Mouse (Mus musculus): ENCODE results near the gene Vwa5b2. TPM values are rescaled to one million over a fixed set of nuclear protein-coding genes. Genes with fewer than 3 reads are reported as not detected.
A peak's percentile ranks its signal among the peaks of the same experiment; 100 is the strongest.

The Vwa5b2 gene
- total RNA-seq, 2 experiments from 2014 or later = 1.9 to 4.8 TPM

GRCm38 (mm10) chr16:20610501-20611356, 21.5 kb downstream of the Vwa5b2 start:
- peak; percentile 83 for DNase-seq

- peak; percentile 92 for DNase-seq
Observed at GRCm38 (mm10) chr16:20611357-20612227, 22.3 kb downstream of the Vwa5b2 start, which contains the start of the genes Eef1akmt4, Gm49333 and Alg3. Gene Eef1akmt4, plus strand, starts transcription at chr16:20611593. Gene Gm49333, plus strand, starts transcription at chr16:20611610. Gene Alg3, minus strand, starts transcription at chr16:20611735.

GRCm38 (mm10) chr16:20619541-20620398, 30.5 kb downstream of the Vwa5b2 start:
- peak; percentile 60 for DNase-seq

- DNase-seq = no peak
Observed at GRCm38 (mm10) chr16:20620399-20620735, 31.1 kb downstream of the Vwa5b2 start.

GRCm38 (mm10) chr16:20620751-20621190, 31.5 kb downstream of the Vwa5b2 start:
- DNase-seq = no peak

- DNase-seq = peak; percentile 89
Observed at GRCm38 (mm10) chr16:20621191-20621990, 32.1 kb downstream of the Vwa5b2 start, which contains the start of gene Camk2n2. Gene Camk2n2, minus strand, starts transcription at chr16:20621287.

- peak; percentile 91 for DNase-seq
Observed at GRCm38 (mm10) chr16:20621991-20622685, 32.9 kb downstream of the Vwa5b2 start.

GRCm38 (mm10) chr16:20623211-20623610, 33.9 kb downstream of the Vwa5b2 start:
- no peak for DNase-seq

GRCm38 (mm10) chr16:20628871-20629391, 39.7 kb downstream of the Vwa5b2 start:
- DNase-seq = no peak

GRCm38 (mm10) chr16:20629731-20630634, 40.7 kb downstream of the Vwa5b2 start, which contains the start of gene Ece2:
Gene Ece2, plus strand, starts transcription at chr16:20629828.
- DNase-seq = peak; percentile 56

GRCm38 (mm10) chr16:20637410-20637809, 48.1 kb downstream of the Vwa5b2 start:
- no peak for DNase-seq

- no peak for DNase-seq
Observed at GRCm38 (mm10) chr16:20638367-20638766, 49.1 kb downstream of the Vwa5b2 start.

- peak; percentile 83 for DNase-seq
Observed at GRCm38 (mm10) chr16:20642161-20642560, 52.9 kb downstream of the Vwa5b2 start.

GRCm38 (mm10) chr16:20643911-20644310, 54.6 kb downstream of the Vwa5b2 start:
- peak; percentile 53 for DNase-seq

GRCm38 (mm10) chr16:20651076-20651946, 62.0 kb downstream of the Vwa5b2 start, which contains the start of gene Psmd2:
Gene Psmd2, plus strand, starts transcription at chr16:20651652.
- DNase-seq = peak; percentile 99

- DNase-seq = no peak
Observed at GRCm38 (mm10) chr16:20651947-20652310, 62.7 kb downstream of the Vwa5b2 start.

- DNase-seq = no peak
Observed at GRCm38 (mm10) chr16:20653315-20653714, 64.0 kb downstream of the Vwa5b2 start.
